16 mouse cellular contexts compared by ENCODE assay signal in the genomic region with DNA sequence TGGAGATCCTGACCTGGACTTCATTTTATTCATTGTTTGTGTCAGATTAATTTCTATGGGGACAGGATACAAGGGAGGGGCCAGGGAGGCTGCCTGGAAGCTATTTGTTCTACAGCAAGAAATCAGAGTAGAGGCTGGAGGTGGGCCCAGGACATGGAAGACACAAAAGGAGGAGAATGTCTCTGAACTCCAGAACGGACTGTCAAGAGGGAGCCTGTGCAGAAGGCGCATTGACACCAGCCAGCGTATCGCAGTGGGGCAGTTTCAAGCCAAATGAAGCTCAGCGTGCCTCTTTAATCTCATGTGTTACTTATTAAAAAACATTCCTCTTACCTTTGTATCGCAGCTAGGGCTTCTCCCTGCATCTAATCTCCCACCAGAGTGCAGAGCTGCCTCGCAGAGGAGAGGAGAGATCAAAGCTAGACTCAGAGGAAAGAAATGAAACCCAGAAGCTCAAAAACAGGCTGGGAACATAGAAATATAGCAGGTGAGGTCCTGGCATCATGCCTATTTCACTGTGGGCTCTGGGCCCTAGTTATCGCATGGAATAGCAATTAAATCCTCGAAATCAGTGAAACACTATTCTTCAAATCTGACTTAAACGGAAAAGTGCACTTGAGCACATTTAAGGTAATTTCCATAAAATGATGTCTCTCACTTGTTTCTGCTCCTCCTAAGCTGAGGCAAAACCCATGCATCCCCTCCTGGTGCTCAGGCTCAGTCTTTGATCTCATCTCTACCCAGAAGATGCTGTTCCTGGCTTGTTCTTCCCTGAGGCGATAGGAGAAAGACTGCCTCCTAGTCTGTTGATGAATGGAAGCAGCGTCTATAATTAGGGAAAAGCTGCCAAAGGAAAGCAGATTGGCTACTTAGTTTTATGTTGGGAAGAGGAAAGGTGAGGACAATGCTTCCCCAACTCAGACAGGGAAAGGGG.
DNase-seq lines count a peak whose midpoint lies in the region; ATAC-seq and TF ChIP-seq lines count a peak whose summit lies in the region.
"Had no signal": no experiment of that assay in that cellular context is flagged by ENCODE, and none has a peak within 500 bp of the region (broad histone marks: within the 10 kb centered on the region; RNA-seq: fewer than 3 reads in every experiment).

No protein-coding gene starts in this region.

- no peak overlapping the region for H3K9ac ChIP-seq in forebrain, embryonic 13.5 days
- H3K9ac ChIP-seq in intestine, embryonic 16.5 days (ENCODE audit: low read depth, low read length): no peak overlapping the region
- H3K9ac ChIP-seq: lung, embryonic 14.5 days had no signal

- ATAC-seq in forebrain, embryonic 13.5 days: peak; percentile 68
- no peak for ATAC-seq in intestine, embryonic 16.5 days
- ATAC-seq: CD4-positive, CD25-positive, alpha-beta regulatory T cell, adult 4 months had no signal

- no peaks in the 10 kb centered on the region for H3K36me3 ChIP-seq in forebrain, embryonic 13.5 days (ENCODE audit: poor library complexity, severe bottlenecking)
- no peaks in the 10 kb centered on the region for H3K36me3 ChIP-seq in midbrain, embryonic 10.5 days
- H3K36me3 ChIP-seq in intestine, embryonic 16.5 days (ENCODE audit: control insufficient read depth, insufficient read depth, low read length): no peaks in the 10 kb centered on the region
- H3K36me3 ChIP-seq: heart, embryonic 10.5 days had no signal

- DNase-seq in brain, adult 2 months (ENCODE audit: low read depth, low spot score): peak; percentile 24
- peak; percentile 74 for DNase-seq in brain, embryonic 14.5 days (ENCODE audit: low read depth)
- DNase-seq in midbrain, embryonic 10.5 days (ENCODE audit: low spot score): peak; percentile 23
- no peak for DNase-seq in adrenal gland, adult 8-10 months
- DNase-seq in thymus, postnatal 0 days (ENCODE audit: low spot score): no peak
- DNase-seq: adrenal gland, postnatal 36 days; cerebellum, adult 11 months; heart, postnatal 14 days; lung, embryonic 14.5 days; spleen, adult 18-20 months; thymus, postnatal 25 days had no signal

- no peak for TF ChIP-seq POLR2A in brain, embryonic 14.5 days (IDR thresholded peaks at IDR 0.05; ENCODE audit: borderline replicate concordance, extremely low read depth, insufficient read depth, insufficient read length, poor library complexity, severe bottlenecking)

- TF ChIP-seq CTCF in brain, embryonic 14.5 days (IDR thresholded peaks at IDR 0.05; ENCODE audit: borderline replicate concordance, extremely low read depth, insufficient read depth, insufficient read length): no peak

- H3K9me3 ChIP-seq in forebrain, embryonic 13.5 days (replicated peaks): no peaks in the 10 kb centered on the region
- H3K9me3 ChIP-seq in midbrain, embryonic 10.5 days (replicated peaks): no peaks in the 10 kb centered on the region
- no peaks in the 10 kb centered on the region for H3K9me3 ChIP-seq in intestine, embryonic 16.5 days (ENCODE audit: control insufficient read depth, low read length)
- H3K9me3 ChIP-seq: heart, embryonic 10.5 days had no signal

- H3K4me1 ChIP-seq in forebrain, embryonic 13.5 days: peaks cover 12% of the 10 kb centered on the region
- H3K4me1 ChIP-seq in midbrain, embryonic 10.5 days: peaks cover 11% of the 10 kb centered on the region
- H3K4me1 ChIP-seq in intestine, embryonic 16.5 days (ENCODE audit: control insufficient read depth, insufficient read depth, low read length): no peaks in the 10 kb centered on the region
- H3K4me1 ChIP-seq: heart, embryonic 10.5 days had no signal

- no peaks in the 10 kb centered on the region for H3K27me3 ChIP-seq in forebrain, embryonic 13.5 days
- H3K27me3 ChIP-seq in midbrain, embryonic 10.5 days (ENCODE audit: low read depth, poor library complexity, severe bottlenecking): no peaks in the 10 kb centered on the region
- no peaks in the 10 kb centered on the region for H3K27me3 ChIP-seq in intestine, embryonic 16.5 days (replicated peaks; ENCODE audit: control insufficient read depth, insufficient read depth, low read length)

- peak overlapping the region; percentile 27; the same call in 1 of the 2 replicates for H3K27ac ChIP-seq in forebrain, embryonic 13.5 days
- no peak overlapping the region for H3K27ac ChIP-seq in midbrain, embryonic 10.5 days (replicated peaks)
- H3K27ac ChIP-seq in intestine, embryonic 16.5 days (ENCODE audit: low read length): no peak overlapping the region
- H3K27ac ChIP-seq: heart, embryonic 10.5 days had no signal

- 35% methylated on average over 12 of the region's 12 CpGs for WGBS in forebrain, embryonic 13.5 days
- 62% methylated on average over 12 of the region's 12 CpGs for WGBS in midbrain, embryonic 10.5 days
- WGBS in intestine, embryonic 16.5 days: 61% methylated on average over 12 of the region's 12 CpGs

- peak overlapping the region; percentile 17; the same call in 1 of the 2 replicates for H3K4me2 ChIP-seq in forebrain, embryonic 13.5 days
- H3K4me2 ChIP-seq in intestine, embryonic 16.5 days (ENCODE audit: low read depth, low read length): no peak overlapping the region
- H3K4me2 ChIP-seq: lung, embryonic 14.5 days had no signal

- no peak overlapping the region for H3K4me3 ChIP-seq in forebrain, embryonic 13.5 days
- no peak overlapping the region for H3K4me3 ChIP-seq in midbrain, embryonic 10.5 days
- H3K4me3 ChIP-seq in intestine, embryonic 16.5 days (ENCODE audit: low read length): no peak overlapping the region
- H3K4me3 ChIP-seq: heart, embryonic 10.5 days; myocyte had no signal

Comparison
In these comparisons a context has a peak if more than half of its experiments do, and no peak if none do; other contexts are left out.
1. DNase-seq: peak in brain, adult 2 months (single experiment), brain, embryonic 14.5 days (single experiment) and midbrain, embryonic 10.5 days (single experiment); none in adrenal gland, adult 8-10 months (single experiment) and thymus, postnatal 0 days (single experiment).